Mouse (Mus musculus) bone marrow, adult 2 months (tissue): ENCODE measurements around the gene Igsf6.

Experiments used
- CTCF ChIP-seq: fragments of 200-500 bp; IDR thresholded peaks from 2 replicates; pipeline ENCODE4 v1.5.1; 2011; ENCODE audit warnings: low read length, control low read depth; ENCODE audit not compliant: control insufficient read depth, insufficient read depth
- POLR2A ChIP-seq: fragments of 200-500 bp; IDR thresholded peaks from 2 replicates; pipeline ENCODE4 v1.6.1; 2011; ENCODE audit warnings: low read depth, mild to moderate bottlenecking, control low read depth, low read length, borderline replicate concordance; ENCODE audit not compliant: control insufficient read depth

GRCm38 (mm10) chr7:121035161-121035721, 39.1 kb downstream of the Igsf6 start:
- TF ChIP-seq CTCF (no peak), POLR2A (no peak)
